Mouse (Mus musculus) adrenal gland (tissue): ENCODE measurements at regions not wholly inside any gene's neighbourhood (a gene's known extent, or its start where the extent isn't known, plus 50 kb on each side); places are given as distances from the start of the nearest gene placed in this dataset.

Experiments used
- intact Hi-C: fragments of 180-260 bp; cut with DNase I; formaldehyde crosslinking; loops from one replicate; pipeline ENCODE4 v1.15.1; 2025

DNA sequence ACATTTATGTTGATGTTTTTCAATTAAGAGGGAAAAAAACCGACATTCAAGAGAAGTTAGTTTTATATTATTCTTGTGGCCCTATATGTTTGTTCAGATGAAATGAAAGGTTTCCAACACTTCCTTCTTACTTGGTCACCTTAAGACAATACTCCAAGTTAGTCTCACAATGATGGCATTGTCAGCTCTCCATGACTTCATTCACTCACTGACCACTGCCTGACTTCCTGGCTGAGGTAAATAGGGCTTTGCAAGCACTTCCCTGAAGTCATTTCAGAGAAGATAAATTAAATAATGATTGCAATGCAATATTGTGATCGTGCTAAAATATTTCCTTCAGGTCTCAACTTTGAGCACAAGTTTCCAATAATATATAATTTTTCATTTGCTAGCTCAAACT, 197.9 kb upstream of the Cep162 start:
- intact Hi-C loops, result no loop called here

- intact Hi-C loops, result no loop called here
These were observed 197.2 kb upstream of the Cep162 start for GRCm38 (mm10) chr9:87452571-87452970.

- intact Hi-C loops, result no loop called here
These were observed 188.3 kb upstream of the Cep162 start for GRCm38 (mm10) chr9:87443467-87444235.

- intact Hi-C loops, result no loop called here
These were observed 176.7 kb upstream of the Cep162 start for GRCm38 (mm10) chr9:87432072-87432471.

GRCm38 (mm10) chr9:87431523-87431922, 176.2 kb upstream of the Cep162 start:
- intact Hi-C loops, result no loop called here

GRCm38 (mm10) chr9:87425201-87425600, 169.9 kb upstream of the Cep162 start:
- intact Hi-C loops, result loop anchor here (10.0 kb wide), 1 partner anchor 800 kb away; no protein-coding TSS in a partner anchor

GRCm38 (mm10) chr9:87421175-87421574, 165.8 kb upstream of the Cep162 start:
- intact Hi-C loops, result loop anchor here (10.0 kb wide), 1 partner anchor 804 kb away; no protein-coding TSS in a partner anchor

DNA sequence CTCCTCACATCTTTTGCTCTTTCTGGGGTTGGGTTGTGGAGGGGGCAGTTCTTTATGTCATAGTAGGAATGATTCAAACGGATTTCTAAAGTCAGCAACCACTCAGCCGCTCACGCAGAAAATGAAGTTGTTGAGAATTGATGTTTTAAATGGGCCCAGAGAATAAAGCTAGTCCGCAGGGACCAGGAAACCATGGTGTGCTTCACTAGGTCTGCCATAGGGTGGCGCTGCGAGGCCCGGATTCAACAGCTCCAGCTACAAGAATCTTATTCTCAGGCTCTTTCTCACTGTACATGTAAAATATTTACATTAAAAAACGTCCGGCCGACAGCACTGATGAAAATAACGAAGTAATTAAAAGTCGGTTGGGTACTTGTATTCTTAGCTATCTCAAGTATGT, 164.0 kb upstream of the Cep162 start:
- intact Hi-C loops, result no loop called here

GRCm38 (mm10) chr9:87412894-87413293, 157.6 kb upstream of the Cep162 start:
- intact Hi-C loops, result no loop called here

DNA sequence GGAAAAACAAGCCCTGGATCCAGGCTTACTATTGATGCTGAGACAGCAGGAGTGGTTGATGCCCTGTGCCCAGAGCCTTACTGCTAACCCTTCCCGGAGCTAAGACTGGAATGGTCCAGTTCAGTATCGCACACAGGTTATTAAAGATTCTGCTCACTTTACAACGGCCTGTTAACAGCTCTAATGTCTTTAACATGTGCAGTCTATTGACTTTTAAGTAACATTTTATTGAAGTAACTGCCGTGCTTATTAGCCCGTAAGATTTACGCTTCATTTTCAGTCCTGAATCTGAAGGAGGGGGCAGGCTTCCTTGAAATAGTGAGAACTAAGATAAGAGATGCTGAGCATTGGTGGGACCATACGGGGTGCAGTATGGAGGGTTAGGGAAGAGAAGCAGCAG, 155.7 kb upstream of the Cep162 start:
- intact Hi-C loops, result no loop called here

DNA sequence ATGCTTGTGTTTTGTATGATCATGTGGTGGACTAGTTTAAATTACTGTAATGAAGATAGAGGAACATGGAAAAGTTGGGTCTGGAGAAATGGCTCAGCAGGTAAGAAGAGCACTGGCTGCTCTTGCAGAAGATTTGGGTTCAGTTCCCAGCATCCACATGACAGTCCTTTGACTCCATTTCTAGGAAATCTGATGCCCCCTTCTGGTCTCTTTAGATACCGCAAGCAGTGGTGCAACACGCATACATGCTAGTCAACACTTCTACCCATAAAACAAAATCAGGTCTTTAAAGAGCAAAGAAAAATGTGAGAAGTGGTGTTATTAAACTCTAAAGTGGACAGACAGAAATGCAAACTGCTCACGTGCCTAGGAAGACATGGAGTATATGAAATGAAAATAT, 154.4 kb upstream of the Cep162 start:
- intact Hi-C loops, result no loop called here

DNA sequence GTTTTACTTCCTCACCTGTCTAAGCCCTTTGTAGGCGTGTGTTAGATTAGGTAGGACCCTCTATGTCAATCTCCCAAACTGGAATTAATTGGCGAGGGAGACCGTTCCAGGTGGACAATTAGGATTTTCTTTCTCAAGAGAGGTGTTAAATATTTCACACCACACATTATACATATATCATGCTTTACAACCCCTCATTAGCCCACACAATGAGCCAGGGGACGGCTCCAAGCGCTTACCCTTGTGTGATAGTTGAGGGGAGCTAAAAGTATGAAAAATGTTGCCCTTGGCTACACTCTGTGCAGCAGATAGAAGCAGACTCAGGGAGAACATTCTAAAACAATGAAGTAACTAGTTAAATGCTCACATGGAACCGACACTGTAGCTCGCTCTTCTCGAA, 153.5 kb upstream of the Cep162 start:
- intact Hi-C loops, result no loop called here

DNA sequence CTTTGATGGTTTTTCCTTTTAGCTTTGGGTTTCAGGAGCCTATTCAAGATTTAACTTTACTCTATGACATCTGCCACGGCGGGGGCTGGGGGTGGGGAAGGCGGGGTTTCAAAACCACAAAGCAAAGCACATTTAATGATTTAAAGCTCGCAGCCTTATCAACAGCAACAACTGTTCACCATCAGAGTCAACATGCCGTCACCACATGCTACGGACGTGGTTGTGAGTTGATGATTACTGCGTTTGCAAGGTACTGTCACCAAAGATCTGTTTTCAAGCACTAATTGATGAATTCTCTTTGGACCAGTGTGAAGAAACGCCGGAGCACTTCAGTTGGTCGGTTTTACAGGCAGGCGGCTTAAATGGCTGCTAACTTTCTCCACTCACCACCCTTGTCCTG, 151.1 kb upstream of the Cep162 start:
- intact Hi-C loops, result no loop called here

GRCm38 (mm10) chr9:87405115-87405720, 149.9 kb upstream of the Cep162 start:
- intact Hi-C loops, result no loop called here

DNA sequence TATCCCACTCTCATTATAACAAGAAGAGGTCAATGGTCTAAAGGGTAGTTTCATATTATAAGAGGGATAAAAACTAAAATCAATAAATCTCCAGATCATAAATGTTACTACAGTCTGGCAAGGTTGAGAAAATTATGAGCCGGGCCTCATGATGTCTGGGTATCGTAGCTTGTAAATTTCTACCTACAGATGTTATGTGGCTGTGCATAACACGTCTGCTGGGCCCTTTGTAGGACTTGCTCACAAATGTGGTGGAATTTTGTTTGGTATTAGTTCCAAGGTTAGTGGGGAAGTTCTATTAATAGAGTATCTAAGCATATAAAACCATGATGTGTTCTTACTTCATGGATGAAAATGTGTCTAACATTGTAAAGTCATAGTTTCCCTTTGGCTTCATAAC, 146.7 kb upstream of the Cep162 start:
- intact Hi-C loops, result no loop called here

- intact Hi-C loops, result no loop called here
These were observed 132.2 kb upstream of the Cep162 start for GRCm38 (mm10) chr9:87387516-87387915.

DNA sequence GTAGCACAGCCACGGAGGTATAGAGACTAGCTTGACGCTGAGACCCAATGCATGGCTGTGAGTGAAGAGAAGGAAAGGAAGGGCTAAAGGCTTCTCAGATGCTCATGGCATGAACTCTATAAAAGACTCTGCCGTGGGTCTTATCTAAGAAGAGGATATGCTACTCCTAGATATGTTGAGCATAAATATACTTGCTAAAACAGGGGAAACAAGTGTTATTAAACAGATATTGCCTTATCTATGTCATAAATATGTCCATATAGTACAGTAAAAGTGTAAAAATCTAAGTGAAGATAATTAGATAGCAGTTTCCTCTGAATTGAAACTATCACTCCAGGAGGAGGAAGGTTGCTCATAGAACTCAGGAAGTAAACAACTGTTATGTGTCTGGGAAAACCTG, 128.2 kb upstream of the Cep162 start:
- intact Hi-C loops, result no loop called here

GRCm38 (mm10) chr9:87377921-87378320, 122.6 kb upstream of the Cep162 start:
- intact Hi-C loops, result no loop called here

DNA sequence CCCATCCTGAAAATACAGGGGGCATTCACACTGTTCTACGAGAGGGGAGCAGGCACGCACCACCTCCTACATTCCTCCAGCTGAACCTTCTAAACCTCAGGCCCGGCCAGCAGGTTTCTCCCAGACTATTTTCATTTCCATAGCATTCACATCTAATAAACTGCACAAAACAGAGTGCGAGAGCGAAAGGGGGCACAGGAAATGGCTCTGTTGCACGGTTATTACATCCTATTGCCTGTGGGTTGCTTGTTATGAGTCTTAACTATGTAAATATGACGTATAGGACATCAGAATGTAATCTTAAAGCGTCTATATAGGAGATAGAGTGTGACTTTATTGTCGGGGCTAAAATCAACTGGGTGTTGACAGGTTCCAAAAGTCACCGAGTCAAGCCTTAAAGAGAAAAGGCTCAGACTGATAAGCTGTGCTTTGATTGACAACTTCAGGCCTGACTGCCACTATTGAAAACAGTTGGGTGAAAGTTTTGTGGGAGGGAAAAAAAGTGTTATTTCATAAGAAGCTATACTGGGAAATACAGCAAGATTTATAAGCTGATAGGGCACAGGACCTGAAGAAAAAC, 121.5 kb upstream of the Cep162 start:
- intact Hi-C loops, result no loop called here

- intact Hi-C loops, result no loop called here
These were observed 117.0 kb upstream of the Cep162 start for GRCm38 (mm10) chr9:87372251-87372905.

- intact Hi-C loops, result no loop called here
These were observed 113.7 kb upstream of the Cep162 start for GRCm38 (mm10) chr9:87369059-87369458.

- intact Hi-C loops, result no loop called here
These were observed 91.7 kb upstream of the Cep162 start for GRCm38 (mm10) chr9:87347008-87347407.
